Mouse (Mus musculus): Measurements from ENCODE around the gene Arhgap42. TPM values are rescaled to one million over a fixed set of nuclear protein-coding genes. Genes with fewer than 3 reads are reported as not detected.

Gene Arhgap42
- total RNA-seq, 2 experiments from 2014 or later: 7.4 to 9.4 TPM

- intact Hi-C loops (cut with DNase I): loop anchor here (1.0 to 5.0 kb wide), 2 partner anchors 186 to 324 kb away; partner anchors contain the start of gene Arhgap42
- peak; percentile 7 to 30 for DNase-seq
Observed at GRCm38 (mm10) chr9:9051184-9051583, 187.7 kb downstream of the Arhgap42 start.

DNA sequence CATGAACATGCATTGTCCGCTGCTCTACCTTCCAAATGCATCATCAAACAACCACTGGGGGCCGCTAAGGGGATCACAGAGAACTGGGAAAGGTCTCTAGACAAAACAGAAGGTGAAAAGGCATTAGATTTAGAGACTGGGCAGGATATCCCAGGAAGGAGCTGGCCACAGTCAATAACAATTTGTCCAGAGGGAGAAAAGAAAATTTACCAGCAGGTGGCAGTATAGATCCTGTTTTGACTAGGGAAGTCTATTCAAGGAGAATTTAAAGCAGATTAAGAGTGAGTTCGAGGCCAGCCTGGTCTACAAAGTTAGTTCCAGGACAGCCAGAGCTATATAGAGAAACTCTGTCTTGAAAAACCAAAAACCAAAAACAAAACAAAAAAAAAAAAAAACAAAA, 189.7 kb downstream of the Arhgap42 start:
- intact Hi-C loops (cut with DNase I): loop anchor here (5.0 kb wide), 1 partner anchor 213 kb away; no protein-coding TSS in a partner anchor
- DNase-seq: no peak

DNA sequence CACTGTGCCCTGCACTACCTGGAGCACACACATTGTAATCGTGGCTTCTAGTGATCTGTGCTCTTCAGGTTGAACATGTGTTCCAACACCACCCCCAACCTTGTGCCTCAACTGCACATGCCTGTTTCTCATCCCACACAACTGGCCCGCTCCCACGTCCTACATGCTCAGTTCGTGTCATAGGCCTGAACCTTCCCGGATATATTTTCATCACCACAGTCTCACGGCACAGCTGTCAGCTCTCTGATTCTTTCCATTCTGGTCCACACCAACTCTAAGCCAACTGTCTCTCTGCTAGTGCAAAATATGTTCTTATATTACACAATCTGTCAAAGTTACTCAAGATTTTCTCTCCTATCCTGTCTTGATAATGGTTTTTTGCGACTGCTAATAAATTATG, 197.9 kb downstream of the Arhgap42 start:
- intact Hi-C loops (cut with DNase I): no loop called here
- no peak for DNase-seq

- DNase-seq: no peak
- intact Hi-C loops (cut with DNase I): no loop called here
Observed at GRCm38 (mm10) chr9:9037017-9037671, 201.8 kb downstream of the Arhgap42 start.

- intact Hi-C loops (cut with DNase I): no loop called here
- DNase-seq: no peak
Observed at GRCm38 (mm10) chr9:9027904-9028303, 211.0 kb downstream of the Arhgap42 start.

- intact Hi-C loops (cut with DNase I): no loop called here
- DNase-seq: no peak
Observed at GRCm38 (mm10) chr9:9027445-9027844, 211.5 kb downstream of the Arhgap42 start.

- intact Hi-C loops (cut with DNase I): no loop called here
- DNase-seq: no peak
Observed at GRCm38 (mm10) chr9:9015108-9015507, 223.8 kb downstream of the Arhgap42 start.

GRCm38 (mm10) chr9:9001170-9001569, 237.7 kb downstream of the Arhgap42 start:
- DNase-seq: no peak
- intact Hi-C loops (cut with DNase I): no loop called here

- intact Hi-C loops (cut with DNase I): no loop called here
- DNase-seq: no peak
Observed at GRCm38 (mm10) chr9:8996494-8996893, 242.4 kb downstream of the Arhgap42 start.

- no peak for DNase-seq
Observed at GRCm38 (mm10) chr9:8982315-8982714, 256.6 kb downstream of the Arhgap42 start.

GRCm38 (mm10) chr9:8977775-8978174, 261.1 kb downstream of the Arhgap42 start:
- no peak for DNase-seq
- intact Hi-C loops (cut with DNase I): no loop called here

More at GRCm38 (mm10) chr9:8982315-8982714, 256.6 kb downstream of the Arhgap42 start:
- intact Hi-C loops (cut with DNase I): no loop called here

DNA sequence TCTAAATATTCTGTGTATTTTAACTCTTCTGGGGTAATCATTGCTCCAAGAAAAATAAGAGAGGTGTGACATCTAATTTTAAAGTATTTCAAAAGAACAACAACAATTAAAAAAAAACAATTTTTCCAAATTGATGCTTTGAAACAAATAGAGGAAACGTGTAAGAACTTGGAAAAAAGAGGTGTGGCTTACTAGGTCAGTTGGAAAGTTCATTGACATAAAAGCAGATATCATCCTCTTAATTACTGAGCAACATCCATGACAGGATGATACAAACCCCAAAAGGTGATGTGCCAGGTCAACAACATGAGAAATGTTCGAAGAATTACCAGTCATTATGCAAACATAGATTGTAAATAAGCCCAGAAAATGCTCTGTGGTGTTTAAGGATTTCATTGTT, 267.4 kb downstream of the Arhgap42 start, which contains the start of gene Gm16485:
Gm16485 (plus strand) TSS at position 301 of the 400 bp plus-strand sequence.
- intact Hi-C loops (cut with DNase I): no loop called here

DNA sequence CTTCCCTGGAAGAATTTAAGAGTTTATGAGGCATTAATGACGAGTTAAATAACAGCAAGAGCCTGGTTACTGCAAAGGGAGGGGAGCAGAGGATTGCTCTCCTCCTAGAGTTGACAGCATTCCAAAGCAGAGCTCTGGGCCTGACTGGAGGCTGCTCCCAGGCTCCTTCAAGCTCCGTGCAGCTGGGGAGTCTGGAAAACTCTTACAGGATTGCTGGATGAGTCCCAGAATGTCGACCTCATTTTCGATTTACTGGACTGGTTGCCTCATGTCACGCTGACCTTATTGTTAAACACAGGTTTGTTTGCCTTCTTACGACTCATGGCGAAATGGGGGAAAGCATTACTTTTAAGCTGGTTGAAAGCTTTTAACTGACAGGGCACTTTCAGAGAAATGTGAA, 268.7 kb downstream of the Arhgap42 start:
- peak; percentile 13 to 18 for DNase-seq
- intact Hi-C loops (cut with DNase I): no loop called here

More for the DNA sequence above, 267.4 kb downstream of the Arhgap42 start, which contains the start of gene Gm16485:
- no peak for DNase-seq

- intact Hi-C loops (cut with DNase I): loop anchor here (1.0 to 10.0 kb wide), 2 partner anchors 264 to 740 kb away; no protein-coding TSS in a partner anchor
- DNase-seq: peak in 1 of 2 experiments; percentile 5
Observed at GRCm38 (mm10) chr9:8964512-8965133, 274.3 kb downstream of the Arhgap42 start.

DNA sequence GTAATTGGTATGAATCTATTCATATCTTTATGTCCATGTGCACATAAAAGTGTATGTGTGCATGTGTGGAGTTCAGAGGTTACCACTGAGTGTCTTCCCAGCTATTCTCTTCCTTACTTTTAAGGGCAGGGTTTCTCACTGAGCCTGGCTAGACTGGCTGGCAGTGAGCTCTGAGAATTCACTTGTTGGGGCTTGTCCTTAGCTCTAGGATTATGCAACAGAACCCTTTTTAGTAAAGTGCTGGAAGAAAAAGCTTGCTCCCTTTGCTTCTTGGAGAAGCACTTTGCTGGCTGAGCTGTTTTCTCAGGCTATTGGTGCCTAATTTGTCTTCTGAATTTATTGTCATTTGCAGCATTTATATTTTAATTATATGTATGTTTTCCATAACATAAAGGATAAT, 285.6 kb downstream of the Arhgap42 start:
- intact Hi-C loops (cut with DNase I): no loop called here
- DNase-seq: no peak

All from heart, postnatal 36 days (tissue).